Mouse (Mus musculus) kidney, adult 11 months (tissue): ENCODE measurements around the gene Ets1.

Experiments
- DNase-seq: peaks from one replicate; pipeline ENCODE4 v3.0.0; 2022

Ets1 gene

DNA sequence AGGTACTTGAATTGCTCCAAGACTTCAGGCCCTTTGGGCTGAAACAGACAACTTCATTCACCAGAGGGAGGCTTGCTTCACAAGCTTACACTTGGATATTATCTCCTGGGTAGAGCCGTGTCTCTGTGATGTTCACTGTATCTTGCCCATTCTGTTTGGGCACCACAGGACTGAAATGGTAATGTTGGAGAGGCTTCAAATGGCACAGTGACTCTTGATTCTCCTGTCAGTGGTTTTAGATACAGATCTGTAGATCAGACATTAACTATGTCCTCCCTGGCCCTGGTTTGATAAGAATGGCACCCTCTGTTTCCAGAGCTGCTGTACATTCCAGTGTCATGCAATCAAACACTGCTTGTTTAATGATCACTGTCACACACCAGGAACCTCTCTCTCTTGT is 77.1 kb downstream of the Ets1 start:
- DNase-seq, result no peak

DNA sequence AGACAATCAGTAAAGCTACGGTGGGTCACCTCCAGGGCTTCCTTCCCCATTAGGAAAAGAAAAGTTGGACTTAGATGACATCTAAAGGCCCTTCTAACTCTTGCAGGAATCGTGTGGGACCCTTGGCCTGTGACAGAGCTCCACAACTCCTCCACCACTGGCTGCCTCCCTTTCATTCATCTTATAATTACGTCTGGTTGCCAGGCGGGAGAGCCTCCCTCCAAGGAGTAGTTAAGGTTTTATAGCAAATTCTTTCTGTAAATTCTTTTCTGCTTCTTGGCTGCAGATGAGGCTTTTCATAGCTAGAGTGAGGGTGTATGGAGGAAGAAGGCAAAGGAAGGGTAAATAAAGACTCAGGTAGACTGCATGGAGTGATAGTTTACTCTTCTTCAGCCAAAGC is 77.8 kb downstream of the Ets1 start:
- no peak for DNase-seq

DNA sequence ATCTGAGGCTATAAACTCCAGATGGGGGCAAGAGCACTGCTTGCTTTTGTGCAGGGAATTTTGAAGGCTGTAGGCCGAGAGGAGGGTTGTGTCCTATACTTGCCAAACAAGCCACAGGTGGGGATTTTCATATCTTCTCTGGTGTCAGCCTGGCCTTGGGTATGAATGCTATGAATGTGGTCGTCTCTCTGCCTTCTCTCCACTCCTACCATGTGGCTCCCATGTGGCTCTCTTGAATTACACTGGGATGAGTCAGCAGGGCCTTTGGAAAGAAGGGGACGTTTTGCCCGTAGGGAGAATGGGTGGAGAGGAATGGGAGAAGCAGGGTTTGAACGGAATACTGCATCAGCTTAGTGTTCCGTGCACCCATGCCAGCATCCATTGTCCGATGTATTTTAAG is 78.5 kb downstream of the Ets1 start:
- DNase-seq, result no peak

DNA sequence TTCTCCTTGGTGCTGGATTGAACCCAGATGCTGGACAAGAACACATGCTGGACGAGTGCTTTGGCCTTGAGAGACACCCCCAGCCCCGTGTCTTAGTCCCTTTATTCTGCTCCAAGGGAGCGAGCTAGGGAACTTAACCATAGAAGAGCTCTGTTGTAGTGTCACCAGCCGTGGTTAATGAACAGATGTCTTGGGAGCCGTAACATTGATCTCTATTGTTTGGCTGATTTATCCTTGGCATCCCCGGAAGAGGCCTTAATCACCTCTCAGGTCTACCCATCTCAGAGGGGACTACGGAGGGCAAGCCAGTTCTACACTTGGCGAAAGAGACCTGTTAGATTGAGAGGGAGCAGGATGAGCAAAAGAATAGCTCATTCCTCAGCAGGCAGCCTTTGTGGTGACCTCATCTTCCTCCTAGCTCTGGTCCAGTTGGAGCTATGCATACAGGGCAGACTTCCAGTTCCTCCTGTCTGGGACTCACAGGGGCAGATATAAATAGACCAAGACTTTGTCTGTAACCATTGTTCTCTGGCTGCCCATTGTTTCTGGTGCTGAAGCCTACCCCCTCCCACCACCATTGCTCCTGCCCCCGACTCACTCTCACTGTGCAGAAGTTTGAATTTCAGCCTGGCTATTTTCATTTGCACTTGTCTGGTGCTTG is 79.9 kb downstream of the Ets1 start:
- peak; percentile 67 for DNase-seq

DNA sequence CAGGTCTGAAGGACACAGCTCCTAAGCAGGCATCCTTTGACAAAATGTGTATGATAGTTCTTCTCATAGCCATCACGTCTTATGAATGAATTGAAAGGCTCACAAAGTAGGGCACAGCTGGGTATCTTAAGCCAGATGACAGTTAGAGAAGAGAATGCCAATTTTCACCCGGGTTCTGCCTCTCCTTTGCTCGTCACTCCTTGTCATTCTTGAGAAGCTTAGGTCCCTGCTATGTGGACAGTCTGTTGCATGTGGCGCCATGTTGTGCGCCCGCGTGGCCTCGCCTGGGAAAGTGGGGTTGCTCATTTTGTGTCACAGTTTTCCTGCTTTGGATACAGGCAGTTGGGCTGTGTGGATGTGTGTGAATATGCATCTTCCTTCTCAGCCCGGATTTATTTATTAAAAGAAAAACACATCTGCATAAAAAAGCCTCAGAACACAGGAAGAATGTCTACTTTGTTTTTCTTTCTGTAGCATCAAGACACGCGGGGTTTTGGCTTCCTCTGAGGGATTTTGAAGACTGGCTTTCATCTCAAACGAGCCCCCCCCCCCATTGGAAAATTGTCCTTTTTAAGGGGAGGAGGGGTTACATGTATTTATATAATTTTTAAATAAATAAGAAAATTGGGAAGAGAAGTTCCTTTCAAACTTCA is 81.4 kb downstream of the Ets1 start:
- DNase-seq, result no peak

DNA sequence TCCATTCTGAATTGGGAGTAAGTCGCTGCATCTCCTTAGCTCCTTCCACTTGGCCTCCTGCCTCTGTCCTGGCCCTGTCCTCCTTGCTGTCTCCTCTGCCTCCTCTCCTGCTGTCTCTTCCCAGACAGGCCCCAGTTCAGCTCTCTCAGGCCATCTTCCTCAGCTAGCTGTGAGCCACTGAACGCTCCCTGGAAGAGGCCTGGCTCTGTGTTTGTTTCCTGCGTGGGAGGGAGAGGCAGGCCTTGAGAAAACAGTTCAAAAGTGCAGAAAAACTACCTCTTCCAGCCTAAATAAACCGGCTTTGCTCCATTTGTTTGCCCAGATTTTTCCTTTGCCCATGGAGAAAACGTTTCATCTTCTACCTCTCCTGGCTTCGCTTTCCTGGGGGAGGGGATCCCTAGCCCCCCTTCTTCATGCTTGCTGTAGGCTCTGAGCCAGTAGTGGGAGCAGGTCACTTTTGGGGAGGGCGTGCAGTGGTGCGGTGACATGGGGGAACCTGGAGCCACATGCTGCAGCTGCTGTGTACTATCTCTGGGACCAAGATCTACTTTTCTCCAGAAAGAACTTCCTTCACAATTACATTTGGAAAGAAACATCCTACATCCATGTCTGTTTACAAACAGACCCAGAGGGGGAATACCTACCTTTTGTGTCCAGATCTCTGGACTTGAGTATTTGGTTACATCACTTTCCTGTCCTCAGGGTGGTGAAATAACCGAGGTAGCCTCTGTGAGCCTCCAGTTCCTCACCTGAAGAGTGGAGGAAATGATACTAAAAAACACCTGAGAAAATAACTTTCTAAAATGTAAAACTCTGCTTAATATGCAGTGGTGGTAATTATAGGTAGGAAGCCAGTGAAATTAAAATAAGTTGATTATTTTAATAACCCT is 82.2 kb downstream of the Ets1 start:
- DNase-seq, result no peak

DNA sequence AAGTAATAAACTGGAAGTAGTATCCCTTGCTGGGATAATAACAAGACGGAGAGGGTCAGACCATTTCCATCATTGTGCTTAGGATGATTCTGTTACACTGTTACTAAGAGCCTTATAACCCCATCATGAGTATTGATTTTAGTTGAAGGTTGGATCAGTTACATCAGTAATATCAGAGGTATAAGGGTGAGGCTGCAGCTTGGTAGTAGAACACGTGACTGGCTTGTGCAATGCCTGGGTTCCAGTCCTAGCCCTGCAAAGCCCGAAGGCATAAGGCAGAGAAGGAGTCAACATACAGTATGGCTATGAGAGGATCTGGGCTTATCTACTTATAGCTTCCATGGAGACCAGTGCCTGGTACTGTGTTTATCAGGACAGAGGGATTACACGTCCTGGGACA is 82.8 kb downstream of the Ets1 start:
- DNase-seq, result no peak

DNA sequence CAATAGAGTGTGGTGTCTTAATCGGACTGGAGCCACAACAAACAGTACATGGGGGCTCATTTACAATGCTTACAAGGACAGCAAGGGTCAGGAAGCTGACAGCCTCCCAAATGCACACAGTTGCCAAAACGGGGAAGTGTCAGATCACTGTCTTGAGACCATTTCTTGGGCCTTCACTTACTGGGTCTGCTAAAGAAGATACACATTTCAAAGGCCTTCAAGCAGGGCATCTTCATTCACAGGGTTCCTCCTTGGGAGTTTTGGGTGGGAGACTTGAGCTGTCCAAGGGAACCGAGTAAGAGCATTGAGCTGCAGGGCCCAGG is 83.9 kb downstream of the Ets1 start:
- no peak for DNase-seq

DNA sequence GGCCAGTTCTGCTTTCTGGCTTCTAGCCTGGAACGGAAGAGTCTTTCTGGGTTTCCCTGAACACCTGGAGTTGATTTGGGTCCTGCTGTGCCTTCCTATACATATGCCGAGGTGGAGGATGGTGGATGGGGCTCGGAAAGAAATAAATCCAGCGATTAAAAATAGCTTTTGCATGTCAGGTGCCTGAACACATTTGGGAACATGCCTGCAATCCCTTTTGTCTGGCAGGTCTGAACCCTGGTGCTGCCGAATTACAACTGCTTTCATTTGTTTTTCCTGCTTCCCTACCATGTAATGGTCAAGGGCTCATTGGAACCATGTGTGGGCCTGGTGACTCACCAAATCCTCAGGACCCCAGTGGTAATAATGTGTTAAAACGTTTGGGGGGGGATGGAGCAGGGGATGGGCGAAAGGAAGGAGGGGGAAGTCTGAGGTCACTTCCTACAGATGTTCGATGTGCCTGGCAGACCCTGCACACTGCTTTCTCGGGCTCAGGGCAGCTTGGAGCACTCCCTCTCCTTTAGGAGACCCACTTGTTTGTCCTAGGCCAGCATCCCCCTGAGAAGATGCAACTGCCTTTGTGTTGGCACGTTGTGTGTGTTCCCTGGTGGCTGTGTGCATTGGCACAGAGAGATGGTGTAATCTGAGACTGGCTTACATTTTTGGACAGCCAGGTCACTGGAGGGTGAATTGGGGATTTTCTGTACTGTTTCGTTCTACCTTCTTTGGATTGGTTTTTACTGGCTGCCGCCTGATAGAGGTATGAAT is 84.4 kb downstream of the Ets1 start:
- no peak for DNase-seq

DNA sequence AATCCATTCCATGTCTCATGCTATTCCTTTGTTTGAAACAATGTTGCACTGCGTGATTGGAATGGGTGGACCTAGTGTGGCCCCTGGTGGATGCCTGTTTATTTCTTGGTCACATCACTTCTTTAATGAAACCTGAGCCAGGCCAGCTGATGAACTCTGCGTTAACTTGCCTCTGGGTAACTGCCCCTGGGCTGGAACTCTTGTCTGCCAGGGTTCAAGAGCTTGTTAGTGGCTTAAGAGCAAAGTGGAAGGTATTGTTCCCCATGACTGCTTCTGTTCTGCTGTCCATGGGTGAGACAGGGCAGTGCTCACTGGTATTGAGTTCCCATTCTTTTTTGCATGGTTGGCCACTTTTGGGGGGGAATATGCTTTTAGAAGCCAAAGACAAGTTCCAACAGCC is 85.1 kb downstream of the Ets1 start:
- no peak for DNase-seq

DNA sequence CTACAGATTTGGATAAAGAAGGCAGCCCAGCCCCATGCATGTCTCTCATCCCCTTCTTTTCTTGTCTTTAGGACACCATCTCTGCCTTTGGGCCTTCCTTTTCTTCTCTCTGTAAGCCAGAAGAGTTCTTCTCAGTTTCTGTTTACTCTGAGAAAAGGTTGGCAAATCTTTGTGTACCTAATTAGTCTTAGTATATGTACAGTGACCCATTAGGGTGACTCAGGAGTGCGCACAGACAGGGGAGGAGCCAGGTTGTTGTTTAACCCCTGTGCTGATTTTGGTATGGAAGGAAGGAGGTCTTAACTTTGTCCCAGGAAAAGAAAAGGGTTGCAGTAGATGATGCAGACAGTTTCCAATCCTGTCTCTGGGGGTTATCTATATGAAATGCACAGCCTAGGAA is 86.2 kb downstream of the Ets1 start:
- no peak for DNase-seq

DNA sequence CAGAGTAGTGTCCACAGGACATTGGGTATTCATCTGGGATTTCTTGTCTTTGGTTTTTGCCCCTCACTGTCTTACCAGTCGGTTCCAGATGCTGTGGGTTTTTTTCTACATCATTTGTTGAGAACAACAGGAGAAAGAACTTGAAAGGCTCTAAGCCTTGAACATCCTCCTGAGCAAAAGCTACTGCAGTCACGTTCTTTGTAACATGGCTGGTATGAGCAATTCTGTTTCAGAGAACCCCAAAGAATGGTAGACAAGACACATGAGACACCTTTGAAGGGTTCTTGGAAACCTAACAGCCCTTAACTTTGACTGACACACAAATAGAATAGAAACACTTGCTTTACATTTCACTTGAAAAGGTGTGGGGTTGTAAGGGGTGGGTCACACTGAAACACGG is 86.9 kb downstream of the Ets1 start:
- DNase-seq, result no peak

DNA sequence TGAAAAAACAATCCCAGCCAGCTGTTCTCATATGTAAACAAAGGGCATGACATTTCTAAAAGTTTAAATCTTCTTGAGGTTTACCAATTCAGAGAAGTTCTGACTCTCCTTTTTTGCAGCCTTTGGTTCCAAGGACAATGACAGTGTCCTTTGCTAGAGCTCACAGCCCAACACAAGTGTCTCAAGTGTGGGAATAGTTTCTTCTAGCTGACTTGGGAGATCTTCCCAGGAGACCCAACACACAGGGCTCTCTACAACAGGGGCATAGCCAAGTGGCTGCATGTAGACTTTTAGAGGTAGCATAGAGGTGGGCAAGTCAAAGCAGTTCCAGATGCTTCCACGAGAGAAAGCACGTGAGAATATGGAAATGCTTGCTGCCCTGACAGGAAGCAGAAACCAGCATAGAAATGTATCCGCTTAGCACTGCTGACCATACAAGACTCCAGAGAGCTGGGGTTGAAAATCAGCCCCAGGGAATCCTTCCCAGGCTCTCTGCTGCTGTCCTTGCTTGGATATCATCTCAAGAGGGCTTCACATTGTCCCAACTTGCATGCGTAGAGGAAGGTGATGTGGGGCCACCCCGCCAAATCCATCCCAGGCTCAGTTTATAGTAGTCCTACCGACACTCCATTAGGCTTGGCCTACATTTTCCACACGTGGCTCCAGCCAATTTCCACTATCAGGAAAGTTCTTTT is 88.3 kb downstream of the Ets1 start:
- no peak for DNase-seq

DNA sequence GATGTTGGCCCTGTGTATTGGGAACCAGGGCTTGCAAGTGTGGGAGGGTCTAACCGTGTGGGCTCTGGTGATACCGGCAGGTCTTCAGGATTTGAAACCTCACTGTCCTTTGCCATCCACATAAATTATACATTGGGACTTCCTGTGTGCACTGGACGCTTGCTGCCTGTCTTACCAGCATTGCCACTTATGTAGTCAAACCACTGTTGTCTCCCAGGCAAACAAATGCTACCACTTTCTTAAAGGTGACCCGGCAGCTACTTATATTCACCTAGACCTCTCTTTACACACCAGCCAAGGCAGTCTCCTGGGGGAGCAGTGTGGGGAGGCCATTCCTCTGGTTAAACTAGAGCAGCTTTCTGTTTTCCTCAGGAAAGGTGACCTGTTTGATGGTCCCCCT is 89.9 kb downstream of the Ets1 start:
- DNase-seq, result no peak

DNA sequence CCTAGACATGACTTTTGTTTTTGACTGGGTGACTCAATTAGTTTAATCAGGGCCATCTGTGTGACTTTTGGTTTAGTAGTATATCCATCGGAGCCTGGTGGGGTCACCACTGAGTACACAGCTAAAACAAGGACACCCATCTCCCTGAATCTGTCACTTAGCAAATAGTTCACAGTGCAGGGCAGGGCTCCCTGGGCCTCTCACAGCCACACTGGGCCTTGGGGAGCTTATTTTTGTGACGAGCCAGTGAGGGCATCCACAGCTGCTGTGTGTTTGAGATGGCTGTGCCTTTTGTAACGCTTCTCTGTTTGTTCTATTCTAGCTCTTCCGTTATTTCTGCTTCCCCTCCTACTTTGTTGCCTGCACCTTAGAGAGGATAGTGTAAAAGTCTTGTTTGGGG is 90.6 kb downstream of the Ets1 start:
- no peak for DNase-seq

DNA sequence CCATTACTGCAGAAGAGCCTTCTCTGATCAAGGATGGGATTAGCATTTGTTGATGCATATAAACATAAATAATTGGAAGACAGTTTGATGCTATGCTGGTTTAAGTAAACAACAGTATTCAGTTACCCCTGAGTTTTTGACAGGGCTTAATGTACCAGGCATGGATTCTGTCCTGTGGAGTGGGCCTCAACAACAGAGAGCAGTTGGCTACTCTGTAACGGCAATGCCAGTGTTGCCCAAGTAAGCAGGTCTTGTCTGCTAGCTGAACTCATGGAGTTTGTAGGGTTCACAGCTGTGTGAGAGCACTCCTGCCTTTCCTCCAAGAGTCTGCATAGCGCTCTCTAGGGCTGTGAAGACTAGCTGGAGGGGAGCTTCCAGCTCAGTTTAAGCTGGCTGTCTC is 91.0 kb downstream of the Ets1 start:
- DNase-seq, result no peak

DNA sequence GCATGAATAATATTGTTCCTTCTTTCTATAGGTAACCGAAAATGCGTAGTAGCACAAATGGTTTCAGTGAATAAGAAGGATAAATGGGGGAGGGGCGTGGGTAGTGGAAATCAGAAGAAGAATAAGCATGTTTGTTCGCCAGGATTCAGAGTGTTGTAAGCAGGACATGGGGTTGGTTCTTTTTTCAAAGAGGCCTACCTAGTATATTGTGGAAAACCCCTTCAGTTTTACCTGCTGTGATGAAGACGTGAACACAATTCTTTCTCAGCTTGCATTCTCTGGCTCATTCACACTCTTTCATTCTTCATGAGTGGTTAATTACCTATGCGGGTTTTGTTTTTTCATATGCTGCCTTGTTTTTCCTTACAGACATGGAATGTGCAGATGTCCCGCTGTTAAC is 92.3 kb downstream of the Ets1 start:
- DNase-seq, result no peak

DNA sequence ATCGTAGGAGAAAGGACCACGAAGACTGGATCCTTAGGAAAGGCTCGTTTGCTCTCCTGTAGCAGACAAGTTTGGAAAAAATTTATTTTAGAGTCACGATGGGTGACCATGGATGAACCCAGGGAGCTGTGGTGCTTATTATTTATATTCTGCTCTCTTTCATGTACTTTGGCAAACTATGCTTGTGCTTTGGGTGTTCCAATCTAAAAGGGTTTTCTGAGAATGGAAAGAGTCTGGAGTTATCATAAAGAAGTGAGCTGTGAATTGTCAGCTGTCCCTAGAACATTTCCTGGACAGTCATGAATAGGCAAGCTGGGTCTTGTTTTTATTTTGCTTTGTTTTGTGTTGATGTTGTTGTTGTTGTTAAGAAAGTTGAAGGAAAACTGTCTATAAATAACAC is 92.8 kb downstream of the Ets1 start:
- DNase-seq, result no peak

DNA sequence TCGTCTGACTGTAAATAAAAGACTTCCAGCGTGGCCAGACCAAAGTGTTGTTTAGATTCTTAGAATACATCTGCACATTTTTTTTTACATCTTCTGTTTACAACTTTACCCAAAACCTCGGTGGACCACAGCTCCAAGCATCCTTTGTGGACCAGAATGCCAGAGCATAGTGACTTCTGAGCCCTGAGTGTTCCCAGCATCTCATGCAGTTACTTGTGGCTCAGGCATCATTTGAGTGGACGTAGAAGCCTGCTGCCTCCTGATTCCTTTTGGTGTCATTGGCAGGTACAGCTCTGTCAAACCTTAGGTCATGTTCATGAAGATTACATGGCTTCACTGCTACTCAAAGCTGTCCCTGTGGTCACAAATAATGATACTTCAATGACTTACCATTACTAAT is 93.2 kb downstream of the Ets1 start:
- no peak for DNase-seq

DNA sequence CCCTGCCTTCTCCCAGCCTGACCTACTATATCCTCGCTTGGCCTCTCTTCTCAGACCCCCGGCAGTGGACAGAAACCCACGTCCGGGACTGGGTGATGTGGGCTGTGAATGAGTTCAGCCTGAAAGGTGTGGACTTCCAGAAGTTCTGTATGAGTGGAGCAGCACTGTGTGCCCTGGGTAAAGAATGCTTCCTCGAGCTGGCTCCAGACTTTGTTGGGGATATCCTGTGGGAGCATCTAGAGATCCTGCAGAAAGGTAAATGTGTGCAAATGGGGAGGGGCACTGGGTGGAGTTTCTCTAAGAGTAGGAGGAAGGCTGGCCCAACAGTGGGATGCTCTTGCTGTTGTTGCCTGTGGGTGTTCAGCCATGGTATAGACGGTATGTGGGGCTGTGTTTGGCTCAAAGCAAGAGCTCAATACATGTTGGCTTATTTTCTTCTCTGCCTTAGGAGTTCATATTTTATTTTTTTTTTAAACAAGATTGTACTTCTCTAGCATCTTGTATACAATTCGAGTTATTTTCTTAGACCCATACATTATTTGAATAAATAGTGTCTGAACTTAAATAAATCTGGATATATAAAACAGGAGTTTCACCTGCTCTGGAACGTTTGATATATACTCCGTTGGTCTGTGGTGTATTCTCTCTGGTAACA is 94.1 kb downstream of the Ets1 start:
- DNase-seq, result no peak

DNA sequence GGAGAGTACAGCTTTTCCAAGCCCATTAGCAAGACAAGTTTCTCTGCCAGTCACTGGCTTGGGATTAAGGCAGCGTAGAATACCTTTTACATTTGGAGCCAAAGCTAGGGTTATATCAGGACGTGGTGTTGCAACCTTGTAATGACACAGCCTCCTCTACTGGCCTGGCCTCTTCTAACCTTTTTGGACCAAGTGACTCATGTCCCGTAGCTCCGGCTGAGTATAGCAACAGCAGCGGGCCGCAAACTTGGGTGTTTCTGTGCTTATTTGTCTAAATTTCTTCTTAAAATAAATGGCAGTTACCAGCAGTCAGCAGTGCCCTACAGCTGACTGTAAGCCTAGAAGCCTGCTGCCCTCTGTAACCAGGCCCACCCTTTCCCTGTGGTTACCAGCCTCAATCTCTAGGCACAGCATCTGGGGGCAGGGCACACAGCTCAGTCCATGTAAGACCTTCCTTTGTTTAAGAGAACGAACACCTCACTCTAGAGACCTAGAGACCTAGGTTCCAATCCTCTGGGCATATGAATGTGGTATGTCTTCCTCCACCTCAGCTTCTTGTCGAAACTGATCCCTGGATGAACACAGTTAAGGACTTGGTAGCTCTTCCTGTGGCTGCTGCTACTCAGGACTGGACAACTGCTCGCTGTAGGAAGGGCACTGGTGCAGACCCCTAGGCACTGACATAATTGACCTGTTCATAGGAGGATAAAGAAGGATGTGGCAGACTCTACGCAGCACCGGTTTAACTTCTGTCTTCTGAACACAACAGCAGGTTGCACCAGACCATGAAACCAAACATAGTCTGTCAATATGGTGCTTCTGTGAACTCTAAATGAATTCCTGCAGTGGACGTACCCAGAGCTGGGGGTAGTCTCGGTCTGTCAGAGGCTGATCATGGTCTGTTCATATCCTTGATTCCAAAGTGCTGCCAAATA is 94.9 kb downstream of the Ets1 start:
- DNase-seq, result no peak
